Mouse (Mus musculus) lung, postnatal 0 days (tissue): ENCODE measurements around the gene Oxa1l. TPM values are rescaled to one million over a fixed set of nuclear protein-coding genes. Genes with fewer than 3 reads are reported as not detected.

Experiments
- ATAC-seq: fragments of 200-750 bp; cut with Nextera tagmentation; 2 replicates; pipeline ENCODE4 v1.8.0; 2017; ENCODE audit warnings: moderate library complexity
- DNase-seq: peaks from one replicate; pipeline ENCODE4 v3.0.0-alpha.2; 2016; ENCODE audit warnings: low spot score
- H3K27ac ChIP-seq: fragments of 300-500 bp; sonication (generic); 2 replicates; pipeline ENCODE4 v1.5.1; 2014; ENCODE audit warnings: antibody characterized with exemption, mild to moderate bottlenecking, low read length, mixed read lengths
- H3K27me3 ChIP-seq: fragments of 300-500 bp; sonication (generic); replicated peaks from 2 replicates; pipeline ENCODE4 v1.6.1; 2014; ENCODE audit warnings: low read length, mixed read lengths; ENCODE audit not compliant: insufficient read depth
- H3K36me3 ChIP-seq: fragments of 300-500 bp; sonication (generic); 2 replicates; pipeline ENCODE4 v1.6.1; 2014; ENCODE audit warnings: low read length, mixed read lengths; ENCODE audit not compliant: insufficient read depth
- H3K4me1 ChIP-seq: fragments of 300-500 bp; sonication (generic); 2 replicates; pipeline ENCODE4 v1.6.1; 2014; ENCODE audit warnings: antibody characterized with exemption, low read depth, low read length, mixed read lengths; ENCODE audit not compliant: insufficient read depth
- H3K4me2 ChIP-seq: fragments of 300-500 bp; sonication (generic); replicated peaks from 2 replicates; pipeline ENCODE4 v1.6.1; 2014; ENCODE audit warnings: low read depth, mild to moderate bottlenecking, low read length, moderate library complexity, mixed read lengths
- H3K4me3 ChIP-seq: fragments of 300-500 bp; sonication (generic); 2 replicates; pipeline ENCODE4 v1.5.1; 2014; ENCODE audit warnings: low read depth, low read length
- H3K9ac ChIP-seq: fragments of 300-500 bp; sonication (generic); replicated peaks from 2 replicates; pipeline ENCODE4 v1.6.1; 2014; ENCODE audit warnings: low read depth, mild to moderate bottlenecking
- H3K9me3 ChIP-seq: fragments of 300-500 bp; sonication (generic); 2 replicates; pipeline ENCODE4 v1.6.1; 2016; ENCODE audit warnings: low read length, mixed read lengths
- CTCF ChIP-seq: IDR thresholded peaks from 2 replicates; pipeline ENCODE4 v1.5.1; 2016; ENCODE audit warnings: antibody characterized with exemption, mild to moderate bottlenecking
- EP300 ChIP-seq: IDR thresholded peaks from 2 replicates; pipeline ENCODE4 v1.6.1; 2016; ENCODE audit warnings: antibody characterized with exemption, mild to moderate bottlenecking, control low read depth
- WGBS: fragments of 180-500 bp; shearing (Covaris S2); extraction: QIAGEN DNeasy Blood & Tissue Kit; methylation state at CpG from one replicate; pipeline ENCODE4 v1.1.7; 2014; 5-methylcytosine and 5-hydroxymethylcytosine counted together
- polyA plus RNA-seq: library from polyadenylated mRNA; unstranded; fragments of >200 nt; fragmentation: Nextera tagmentation; extraction: Ambion mirVana; gene quantifications from 2 replicates; pipeline ENCODE4 v1.2.1, GENCODE M21; 2015

Gene Oxa1l
- polyA plus RNA-seq, 1 experiment from 2014 or later = 35.0 TPM

GRCm38 (mm10) chr14:54380616-54381015 lies 20.0 kb downstream of the Oxa1l start:
- H3K9ac ChIP-seq = no peak overlapping the region
- no peaks in the 10 kb centered on the region for H3K27me3 ChIP-seq
- H3K4me3 ChIP-seq = no peak overlapping the region
- H3K9me3 ChIP-seq = no peaks in the 10 kb centered on the region
- no peaks in the 10 kb centered on the region for H3K36me3 ChIP-seq
- no peak overlapping the region for H3K27ac ChIP-seq
- no peaks in the 10 kb centered on the region; the same call in 1 of the 2 replicates for H3K4me1 ChIP-seq
- 65% methylated on average over 4 of the region's 4 CpGs for WGBS
- no peak overlapping the region for H3K4me2 ChIP-seq
- DNase-seq (no peak), ATAC-seq (no peak)
- no peak for TF ChIP-seq EP300
- no peak for TF ChIP-seq CTCF

DNA sequence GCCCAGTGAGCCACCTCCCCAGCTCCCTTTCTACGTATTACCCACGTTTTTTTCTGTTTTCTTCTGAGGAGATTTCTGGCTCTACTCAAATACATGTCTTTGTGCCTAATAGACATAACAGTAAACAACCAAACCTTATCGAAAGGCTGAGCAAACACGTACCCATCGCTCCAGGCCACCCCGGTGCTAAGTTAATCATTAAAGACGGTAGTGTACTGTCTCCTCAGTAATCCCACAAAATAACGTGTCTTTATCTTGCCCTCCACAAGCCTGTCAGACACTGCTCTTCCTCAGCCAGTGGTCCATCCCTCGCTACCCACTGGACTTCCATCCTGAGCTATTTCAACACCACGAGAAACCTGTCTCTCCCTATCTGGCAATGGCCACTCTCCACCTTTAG lies 21.2 kb downstream of the Oxa1l start:
- H3K27ac ChIP-seq = no peak overlapping the region
- DNase-seq (no peak), ATAC-seq (no peak)
- no peak overlapping the region for H3K9ac ChIP-seq
- no peaks in the 10 kb centered on the region; the same call in 1 of the 2 replicates for H3K4me1 ChIP-seq
- no peak overlapping the region for H3K4me2 ChIP-seq
- 56% methylated on average over 10 of the region's 10 CpGs for WGBS
- no peak overlapping the region for H3K4me3 ChIP-seq
- no peaks in the 10 kb centered on the region for H3K27me3 ChIP-seq
- TF ChIP-seq CTCF (no peak), EP300 (no peak)
- no peaks in the 10 kb centered on the region for H3K36me3 ChIP-seq
- no peaks in the 10 kb centered on the region for H3K9me3 ChIP-seq

DNA sequence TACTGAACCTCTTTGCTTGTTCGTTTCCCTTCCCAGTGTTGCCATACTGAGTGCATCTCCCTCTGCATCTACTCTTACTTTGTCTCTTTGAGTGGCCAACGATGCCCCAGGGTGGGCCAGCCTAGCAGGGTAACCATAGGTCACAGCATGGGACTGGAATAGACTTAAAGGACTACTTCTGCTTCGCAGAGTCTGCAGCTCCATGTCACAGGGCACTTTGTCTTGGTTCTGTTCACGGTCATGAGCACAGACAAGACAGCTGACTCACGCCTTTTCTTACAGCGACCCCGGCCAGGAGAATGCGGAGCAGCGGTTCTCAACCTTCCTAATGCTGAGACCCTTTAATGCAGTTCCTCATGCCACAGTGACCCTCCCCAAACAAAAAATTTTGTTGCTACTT lies 22.0 kb downstream of the Oxa1l start:
- ATAC-seq = no peak
- Histone ChIP-seq H3K4me1 (no peaks in the 10 kb centered on the region; the same call in 1 of the 2 replicates), H3K27ac (no peak overlapping the region), H3K36me3 (no peaks in the 10 kb centered on the region), H3K9ac (no peak overlapping the region), H3K9me3 (no peaks in the 10 kb centered on the region), H3K27me3 (no peaks in the 10 kb centered on the region), H3K4me2 (no peak overlapping the region), H3K4me3 (no peak overlapping the region)
- DNase-seq = no peak
- TF ChIP-seq CTCF = no peak
- WGBS = 84% methylated on average over 9 of the region's 9 CpGs

GRCm38 (mm10) chr14:54383355-54383771 lies 22.7 kb downstream of the Oxa1l start:
- H3K4me1 ChIP-seq = no peaks in the 10 kb centered on the region; the same call in 1 of the 2 replicates
- H3K4me2 ChIP-seq = no peak overlapping the region
- TF ChIP-seq EP300 (no peak), CTCF (no peak)
- H3K27me3 ChIP-seq = no peaks in the 10 kb centered on the region
- no peak overlapping the region for H3K27ac ChIP-seq
- 50% methylated on average over 4 of the region's 4 CpGs for WGBS
- H3K9me3 ChIP-seq = no peaks in the 10 kb centered on the region
- no peaks in the 10 kb centered on the region for H3K36me3 ChIP-seq
- ATAC-seq (peak; percentile 58), DNase-seq (peak; percentile 38)
- no peak overlapping the region for H3K4me3 ChIP-seq
- no peak overlapping the region for H3K9ac ChIP-seq

- no peak overlapping the region for H3K27ac ChIP-seq
- H3K36me3 ChIP-seq = no peaks in the 10 kb centered on the region
- no peak overlapping the region for H3K4me3 ChIP-seq
- ATAC-seq (no peak), DNase-seq (no peak)
- H3K4me2 ChIP-seq = no peak overlapping the region
- H3K4me1 ChIP-seq = no peaks in the 10 kb centered on the region; the same call in 1 of the 2 replicates
- H3K9me3 ChIP-seq = no peaks in the 10 kb centered on the region
- whole genome bisulfite sequencing = 89% methylated on average over 8 of the region's 8 CpGs
- H3K27me3 ChIP-seq = no peaks in the 10 kb centered on the region
- H3K9ac ChIP-seq = no peak overlapping the region
- TF ChIP-seq CTCF (no peak), EP300 (no peak)
Observed at GRCm38 (mm10) chr14:54384396-54384795, 23.8 kb downstream of the Oxa1l start.

- H3K4me3 ChIP-seq = no peak overlapping the region
- no peak overlapping the region for H3K27ac ChIP-seq
- DNase-seq (no peak), ATAC-seq (no peak)
- TF ChIP-seq CTCF (no peak), EP300 (no peak)
- H3K9ac ChIP-seq = no peak overlapping the region
- H3K27me3 ChIP-seq = no peaks in the 10 kb centered on the region
- 88% methylated on average over 7 of the region's 7 CpGs for WGBS
- H3K36me3 ChIP-seq = no peaks in the 10 kb centered on the region
- no peaks in the 10 kb centered on the region for H3K9me3 ChIP-seq
- no peaks in the 10 kb centered on the region for H3K4me1 ChIP-seq
- no peak overlapping the region for H3K4me2 ChIP-seq
Observed at GRCm38 (mm10) chr14:54385968-54386618, 25.5 kb downstream of the Oxa1l start.
